Mouse (Mus musculus) urinary bladder, postnatal 14 days (tissue): ENCODE results near the gene Gm43064.
"Not testable (repeated sequence)": the region's sequence is repeated elsewhere in the genome, so short reads cannot be mapped to it uniquely, and the experiment has no call there.

ENCODE experiments used
- DNase-seq: peaks from one replicate; pipeline ENCODE4 v3.0.0; 2021; ENCODE audit warnings: low spot score

Gm43064 gene

GRCm38 (mm10) chr3:103808891-103809798, at the start of gene Gm43064, which contains the start of the genes Dclre1b and Ap4b1:
Gene Gm43064, plus strand, starts transcription at chr3:103809573.
Gene Dclre1b, minus strand, starts transcription at chr3:103809444.
Gene Ap4b1, plus strand, starts transcription at chr3:103809520.
- peak; percentile 91 for DNase-seq

GRCm38 (mm10) chr3:103766789-103767188, 42.6 kb upstream of the Gm43064 start:
- no peak for DNase-seq

GRCm38 (mm10) chr3:103771531-103772130, 37.7 kb upstream of the Gm43064 start:
- DNase-seq, result peak; percentile 78

GRCm38 (mm10) chr3:103772846-103773245, 36.5 kb upstream of the Gm43064 start:
- no peak for DNase-seq

GRCm38 (mm10) chr3:103773508-103773907, 35.9 kb upstream of the Gm43064 start:
- DNase-seq, result no peak

- no peak for DNase-seq
Observed at GRCm38 (mm10) chr3:103774009-103774408, 35.4 kb upstream of the Gm43064 start.

- DNase-seq, result no peak
Observed at GRCm38 (mm10) chr3:103777940-103778339, 31.4 kb upstream of the Gm43064 start.

- no peak for DNase-seq
Observed at GRCm38 (mm10) chr3:103778660-103779059, 30.7 kb upstream of the Gm43064 start.

GRCm38 (mm10) chr3:103779183-103779582, 30.2 kb upstream of the Gm43064 start:
- no peak for DNase-seq

- no peak for DNase-seq
Observed at GRCm38 (mm10) chr3:103780271-103780670, 29.1 kb upstream of the Gm43064 start.

- no peak for DNase-seq
Observed at GRCm38 (mm10) chr3:103780777-103781176, 28.6 kb upstream of the Gm43064 start.

- no peak for DNase-seq
Observed at GRCm38 (mm10) chr3:103782844-103783609, 26.3 kb upstream of the Gm43064 start.

- no peak for DNase-seq
Observed at GRCm38 (mm10) chr3:103787225-103787624, 22.1 kb upstream of the Gm43064 start.

- no peak for DNase-seq
Observed at GRCm38 (mm10) chr3:103789096-103789495, 20.3 kb upstream of the Gm43064 start.

- peak; percentile 45 for DNase-seq
Observed at GRCm38 (mm10) chr3:103789891-103790345, 19.5 kb upstream of the Gm43064 start.

- peak; percentile 40 for DNase-seq
Observed at GRCm38 (mm10) chr3:103790346-103791145, 18.8 kb upstream of the Gm43064 start.

GRCm38 (mm10) chr3:103791230-103792110, 17.9 kb upstream of the Gm43064 start, which contains the start of gene Hipk1:
Gene Hipk1, minus strand, starts transcription at chr3:103791563.
- peak; percentile 94 for DNase-seq

GRCm38 (mm10) chr3:103792111-103792406, 17.3 kb upstream of the Gm43064 start:
- DNase-seq, result not testable (repeated sequence)

GRCm38 (mm10) chr3:103792566-103792965, 16.8 kb upstream of the Gm43064 start:
- no peak for DNase-seq

- DNase-seq, result no peak
Observed at GRCm38 (mm10) chr3:103796389-103796788, 13.0 kb upstream of the Gm43064 start.
